Mouse (Mus musculus) myocyte (in vitro differentiated cells): ENCODE data around the gene Arhgef12. TPM values are rescaled to one million over a fixed set of nuclear protein-coding genes. Genes with fewer than 3 reads are reported as not detected.

Experiments
- H3K27me3 ChIP-seq: one replicate; pipeline ENCODE4 v1.6.1; 2011; ENCODE audit not compliant: control insufficient read depth, insufficient read depth, insufficient read length
- H3K36me3 ChIP-seq: one replicate; pipeline ENCODE4 v1.6.1; 2011; ENCODE audit not compliant: control insufficient read depth, insufficient read depth
- H3K4me2 ChIP-seq: one replicate; pipeline ENCODE4 v1.6.1; 2011; ENCODE audit warnings: low read depth, control low read depth
- H3K4me3 ChIP-seq: one replicate; pipeline ENCODE4 v1.5.1; 2011; ENCODE audit warnings: mild to moderate bottlenecking, control low read depth, moderate library complexity
- H3K79me2 ChIP-seq: one replicate; pipeline ENCODE4 v1.6.1; 2011; ENCODE audit not compliant: control insufficient read depth, insufficient read depth
- H3ac ChIP-seq: one replicate; pipeline ENCODE4 v1.6.1; 2011; ENCODE audit not compliant: control insufficient read depth, insufficient read length
- CEBPB ChIP-seq: IDR thresholded peaks from 2 replicates; pipeline ENCODE4 v1.6.1; 2011; ENCODE audit warnings: mild to moderate bottlenecking, moderate library complexity; ENCODE audit not compliant: poor library complexity, insufficient read depth, severe bottlenecking
- E2F4 ChIP-seq: IDR thresholded peaks from one replicate; pipeline ENCODE4 v1.6.1; 2011; ENCODE audit warnings: mild to moderate bottlenecking, control low read depth, moderate library complexity; ENCODE audit not compliant: insufficient read depth
- MAX ChIP-seq: IDR thresholded peaks from one replicate; pipeline ENCODE4 v1.6.1; 2011; ENCODE audit warnings: low read depth, mild to moderate bottlenecking, control low read depth
- MYOD1 ChIP-seq, 3 experiments: IDR thresholded peaks; one replicate each; pipeline ENCODE4 v1.6.1; 2011; ENCODE audit warnings: control low read depth in 2 of 3, low read depth in 2 of 3, mild to moderate bottlenecking in 2 of 3, moderate library complexity in 1 of 3; ENCODE audit not compliant: insufficient read length in 2 of 3, control insufficient read depth in 1 of 3
- MYOG ChIP-seq, 3 experiments: IDR thresholded peaks; one replicate each; pipeline ENCODE4 v1.6.1; 2011; ENCODE audit warnings: control low read depth in 2 of 3, low read depth in 2 of 3, mild to moderate bottlenecking in 2 of 3; ENCODE audit not compliant: insufficient read length in 2 of 3, control insufficient read depth in 1 of 3, insufficient read depth in 1 of 3
- POLR2A ChIP-seq: IDR thresholded peaks from one replicate; pipeline ENCODE4 v1.6.1; 2011; ENCODE audit warnings: low read depth, mild to moderate bottlenecking, control low read depth, moderate library complexity; ENCODE audit not compliant: insufficient read length
- POLR2AphosphoS2 ChIP-seq: IDR thresholded peaks from one replicate; pipeline ENCODE4 v1.6.1; 2011; ENCODE audit warnings: low read depth, control low read depth; ENCODE audit not compliant: insufficient read length
- REST ChIP-seq: IDR thresholded peaks from one replicate; pipeline ENCODE4 v1.6.1; 2011; ENCODE audit warnings: mild to moderate bottlenecking, control low read depth, moderate library complexity; ENCODE audit not compliant: insufficient read depth, insufficient read length
- SRF ChIP-seq: IDR thresholded peaks from one replicate; pipeline ENCODE4 v1.6.1; 2011; ENCODE audit warnings: low read depth; ENCODE audit not compliant: control insufficient read depth, insufficient read length
- TCF12 ChIP-seq: IDR thresholded peaks from one replicate; pipeline ENCODE4 v1.6.1; 2011; ENCODE audit warnings: mild to moderate bottlenecking, control low read depth; ENCODE audit not compliant: poor library complexity, insufficient read depth, severe bottlenecking
- TCF3 ChIP-seq: IDR thresholded peaks from one replicate; pipeline ENCODE4 v1.6.1; 2011; ENCODE audit warnings: low read depth, control low read depth; ENCODE audit not compliant: insufficient read length
- USF1 ChIP-seq: IDR thresholded peaks from one replicate; pipeline ENCODE4 v1.6.1; 2011; ENCODE audit warnings: low read depth, mild to moderate bottlenecking, control low read depth, moderate library complexity
- polyA plus RNA-seq: library from polyadenylated mRNA; unstranded; fragments of >200 nt; fragmentation: generic; extraction: Trizol; gene quantifications from one replicate; pipeline ENCODE4 v1.2.1, GENCODE M21; 2012; ENCODE audit warnings: missing spikeins

The Arhgef12 gene
- polyA plus RNA-seq, 1 experiment = 12.9 TPM

- peaks cover 4% of the 10 kb centered on the region for H3K36me3 ChIP-seq
- no peaks in the 10 kb centered on the region for H3K27me3 ChIP-seq
- no peak overlapping the region for H3K4me3 ChIP-seq
- H3K79me2 ChIP-seq = peaks cover 95% of the 10 kb centered on the region
- no peak for TF ChIP-seq REST
- no peak for TF ChIP-seq MAX
- no peak for TF ChIP-seq TCF12
- no peak for TF ChIP-seq POLR2AphosphoS2
- no peak for TF ChIP-seq E2F4
- no peak for TF ChIP-seq SRF
- TF ChIP-seq MYOG (IDR thresholded peaks at IDR 0.05; ENCODE audit: control insufficient read depth in 1 of 3, insufficient read depth in 1 of 3, insufficient read length in 2 of 3, low read depth in 2 of 3) = no peak
- TF ChIP-seq TCF3 = no peak
- no peak for TF ChIP-seq POLR2A
- no peak for TF ChIP-seq MYOD1 (IDR thresholded peaks at IDR 0.05; ENCODE audit: control insufficient read depth in 1 of 3, insufficient read length in 2 of 3, low read depth in 2 of 3)
- TF ChIP-seq CEBPB = no peak
- no peak for TF ChIP-seq USF1
- H3K4me2 ChIP-seq = no peak overlapping the region
- no peak overlapping the region for H3ac ChIP-seq
Observed at GRCm38 (mm10) chr9:43083441-43084055, 23.5 kb downstream of the Arhgef12 start.

- Histone ChIP-seq H3K4me3 (no peak overlapping the region), H3K79me2 (peaks cover 99% of the 10 kb centered on the region), H3K36me3 (peaks cover 4% of the 10 kb centered on the region), H3K4me2 (no peak overlapping the region), H3K27me3 (no peaks in the 10 kb centered on the region), H3ac (no peak overlapping the region)
- TF ChIP-seq POLR2A (no peak), SRF (no peak), TCF12 (no peak), POLR2AphosphoS2 (no peak), REST (no peak), CEBPB (no peak), MAX (no peak), MYOD1 (IDR thresholded peaks at IDR 0.05; ENCODE audit: control insufficient read depth in 1 of 3, insufficient read length in 2 of 3, low read depth in 2 of 3) (no peak), USF1 (no peak), MYOG (IDR thresholded peaks at IDR 0.05; ENCODE audit: control insufficient read depth in 1 of 3, insufficient read depth in 1 of 3, insufficient read length in 2 of 3, low read depth in 2 of 3) (no peak), TCF3 (no peak), E2F4 (no peak)
Observed at GRCm38 (mm10) chr9:43078711-43079110, 28.3 kb downstream of the Arhgef12 start.

GRCm38 (mm10) chr9:43076163-43076562 lies 30.9 kb downstream of the Arhgef12 start:
- H3ac ChIP-seq = no peak overlapping the region
- peaks cover 96% of the 10 kb centered on the region for H3K79me2 ChIP-seq
- TF ChIP-seq MYOD1 (IDR thresholded peaks at IDR 0.05; ENCODE audit: control insufficient read depth in 1 of 3, insufficient read length in 2 of 3, low read depth in 2 of 3) (peak in 1 of 3 experiments; percentile 5), TCF3 (no peak), USF1 (no peak), MYOG (IDR thresholded peaks at IDR 0.05; ENCODE audit: control insufficient read depth in 1 of 3, insufficient read depth in 1 of 3, insufficient read length in 2 of 3, low read depth in 2 of 3) (no peak)
- no peak overlapping the region for H3K4me3 ChIP-seq
- H3K36me3 ChIP-seq = no peaks in the 10 kb centered on the region
- H3K27me3 ChIP-seq = no peaks in the 10 kb centered on the region
- no peak overlapping the region for H3K4me2 ChIP-seq

- TF ChIP-seq TCF12 (no peak), CEBPB (no peak), MYOG (IDR thresholded peaks at IDR 0.05; ENCODE audit: control insufficient read depth in 1 of 3, insufficient read depth in 1 of 3, insufficient read length in 2 of 3, low read depth in 2 of 3) (no peak), POLR2AphosphoS2 (no peak), USF1 (no peak), POLR2A (no peak), E2F4 (no peak), SRF (no peak), MYOD1 (IDR thresholded peaks at IDR 0.05; ENCODE audit: control insufficient read depth in 1 of 3, insufficient read length in 2 of 3, low read depth in 2 of 3) (no peak), MAX (no peak), TCF3 (no peak), REST (no peak)
- H3K79me2 ChIP-seq = peaks cover 96% of the 10 kb centered on the region
- H3K27me3 ChIP-seq = no peaks in the 10 kb centered on the region
- no peak overlapping the region for H3ac ChIP-seq
- no peak overlapping the region for H3K4me3 ChIP-seq
- H3K4me2 ChIP-seq = no peak overlapping the region
- H3K36me3 ChIP-seq = no peaks in the 10 kb centered on the region
Observed at GRCm38 (mm10) chr9:43074611-43075010, 32.4 kb downstream of the Arhgef12 start.

- Histone ChIP-seq H3K4me2 (no peak overlapping the region), H3K79me2 (peaks cover 96% of the 10 kb centered on the region), H3ac (no peak overlapping the region), H3K4me3 (no peak overlapping the region), H3K36me3 (no peaks in the 10 kb centered on the region), H3K27me3 (no peaks in the 10 kb centered on the region)
- TF ChIP-seq POLR2AphosphoS2 = no peak
Observed at GRCm38 (mm10) chr9:43071741-43072140, 35.3 kb downstream of the Arhgef12 start.
